Mouse (Mus musculus): ENCODE measurements at regions not wholly inside any gene's neighbourhood (a gene's known extent, or its start where the extent isn't known, plus 50 kb on each side); places are given as distances from the start of the nearest gene placed in this dataset.

DNA sequence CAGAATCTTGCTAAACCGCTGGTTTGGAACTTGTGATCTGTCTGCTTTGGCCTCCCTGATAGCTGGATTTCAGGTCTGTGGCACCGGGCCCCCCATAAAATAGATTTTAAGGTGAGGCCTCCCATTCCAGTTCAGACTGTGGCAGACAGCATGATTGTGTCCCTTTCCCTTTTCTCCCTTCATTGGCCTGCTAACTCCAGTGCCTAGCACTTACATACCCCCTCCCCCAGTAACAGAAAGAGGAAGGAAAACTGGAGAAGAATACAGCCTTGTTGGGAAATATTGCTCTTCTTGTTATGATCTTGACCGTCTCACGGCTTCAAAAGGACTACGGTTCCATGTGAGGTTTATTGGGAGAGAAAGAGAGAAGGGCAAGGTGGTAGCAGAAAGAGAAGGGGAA is 99.7 kb upstream of the Lgalsl start:
- TF ChIP-seq POLR2A (IDR thresholded peaks at IDR 0.05; ENCODE audit: borderline replicate concordance, control insufficient read depth, low read depth, low read length) (no peak), CTCF (IDR thresholded peaks at IDR 0.05; ENCODE audit: control insufficient read depth, insufficient read depth, low read length) (no peak)

Measured in bone marrow, adult 2 months (tissue).